Mouse (Mus musculus) erythroblast, embryonic 14.5 days (primary cell): ENCODE data around the gene Gm10134. TPM values are rescaled to one million over a fixed set of nuclear protein-coding genes. Genes with fewer than 3 reads are reported as not detected.
A peak's percentile ranks its signal among the peaks of the same experiment; 100 is the strongest.
"Not testable (repeated sequence)": the region's sequence is repeated elsewhere in the genome, so short reads cannot be mapped to it uniquely, and the experiment has no call there.

Source experiments
- H3K27me3 ChIP-seq: 2 replicates; pipeline ENCODE4 v1.6.1; 2012; ENCODE audit warnings: inconsistent platforms; ENCODE audit not compliant: control insufficient read depth
- H3K36me3 ChIP-seq: 2 replicates; pipeline ENCODE4 v1.6.1; 2012; ENCODE audit warnings: mild to moderate bottlenecking, inconsistent platforms; ENCODE audit not compliant: control insufficient read depth
- H3K4me1 ChIP-seq: 2 replicates; pipeline ENCODE4 v1.6.1; 2012; ENCODE audit warnings: inconsistent platforms; ENCODE audit not compliant: control insufficient read depth
- H3K4me3 ChIP-seq: replicated peaks from 2 replicates; pipeline ENCODE3; 2012; ENCODE audit warnings: moderate library complexity, mild to moderate bottlenecking, inconsistent platforms
- H3K9me3 ChIP-seq: 2 replicates; pipeline ENCODE4 v1.6.1; 2012; ENCODE audit warnings: low read length, inconsistent platforms, mixed read lengths; ENCODE audit not compliant: control insufficient read depth
- GATA1 ChIP-seq: IDR thresholded peaks from 2 replicates; pipeline ENCODE4 v1.6.1; 2012; ENCODE audit warnings: low read length, inconsistent platforms, mixed read lengths
- TAL1 ChIP-seq: IDR thresholded peaks from 3 replicates; pipeline ENCODE4 v1.6.1; 2012; ENCODE audit warnings: low read length, inconsistent platforms, mixed read lengths
- polyA plus RNA-seq: library from polyadenylated mRNA; stranded (reverse); fragments of >175 nt; gene quantifications from 2 replicates; pipeline ENCODE4 v1.2.3, GENCODE M21; 2012

Gene Gm10134
- polyA plus RNA-seq, result not detected in 2 replicates

- H3K4me3 ChIP-seq, result no peak within 1 kb of the TSS
- H3K9me3 ChIP-seq, result no peaks in the 10 kb centered on the region
- H3K4me1 ChIP-seq, result no peaks in the 10 kb centered on the region
- no peaks in the 10 kb centered on the region for H3K36me3 ChIP-seq
- peaks cover 2% of the 10 kb centered on the region for H3K27me3 ChIP-seq
- TF ChIP-seq TAL1 (no peak), GATA1 (no peak)
Observed at GRCm38 (mm10) chr2:28505795-28506194, at the start of gene Gm10134. TSS of gene Gm10134 (plus strand) at chr2:28506095.

DNA sequence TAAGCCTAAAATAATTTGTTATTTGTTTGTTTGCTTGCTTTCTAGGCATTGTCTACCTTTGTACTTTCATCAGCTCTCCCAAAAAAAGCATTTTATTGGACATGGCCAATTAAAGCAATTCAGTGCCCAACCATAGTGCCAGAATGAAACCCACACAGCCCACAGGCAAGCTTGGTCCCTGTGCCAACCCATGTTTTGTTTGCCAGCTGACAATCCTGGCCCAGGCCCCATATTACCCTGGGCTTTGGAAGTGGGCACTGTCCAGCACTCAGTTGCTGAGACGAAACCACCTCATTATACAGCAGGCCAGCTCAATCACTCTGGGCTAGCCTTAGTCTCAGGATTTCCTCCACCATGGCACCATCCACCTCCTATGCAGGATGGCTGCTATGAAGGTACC is 49.3 kb upstream of the Gm10134 start:
- Histone ChIP-seq H3K36me3 (no peaks in the 10 kb centered on the region), H3K4me3 (no peak overlapping the region), H3K4me1 (no peaks in the 10 kb centered on the region), H3K27me3 (peaks cover 2% of the 10 kb centered on the region; the same call in 1 of the 2 replicates), H3K9me3 (no peaks in the 10 kb centered on the region)
- TF ChIP-seq TAL1, result no peak
- TF ChIP-seq GATA1, result no peak

- Histone ChIP-seq H3K27me3 (peaks cover 39% of the 10 kb centered on the region), H3K4me1 (peaks cover 13% of the 10 kb centered on the region), H3K4me3 (no peak overlapping the region), H3K9me3 (no peaks in the 10 kb centered on the region), H3K36me3 (peaks cover 2% of the 10 kb centered on the region)
- no peak for TF ChIP-seq GATA1
- TF ChIP-seq TAL1, result no peak
Observed at GRCm38 (mm10) chr2:28463919-28464318, 42.0 kb upstream of the Gm10134 start.

- H3K36me3 ChIP-seq, result peaks cover 12% of the 10 kb centered on the region
- H3K27me3 ChIP-seq, result peaks cover 39% of the 10 kb centered on the region
- no peak overlapping the region for H3K4me3 ChIP-seq
- H3K9me3 ChIP-seq, result no peaks in the 10 kb centered on the region
- TF ChIP-seq GATA1, result no peak
- no peak for TF ChIP-seq TAL1
- peaks cover 19% of the 10 kb centered on the region for H3K4me1 ChIP-seq
Observed at GRCm38 (mm10) chr2:28464919-28465318, 41.0 kb upstream of the Gm10134 start.

DNA sequence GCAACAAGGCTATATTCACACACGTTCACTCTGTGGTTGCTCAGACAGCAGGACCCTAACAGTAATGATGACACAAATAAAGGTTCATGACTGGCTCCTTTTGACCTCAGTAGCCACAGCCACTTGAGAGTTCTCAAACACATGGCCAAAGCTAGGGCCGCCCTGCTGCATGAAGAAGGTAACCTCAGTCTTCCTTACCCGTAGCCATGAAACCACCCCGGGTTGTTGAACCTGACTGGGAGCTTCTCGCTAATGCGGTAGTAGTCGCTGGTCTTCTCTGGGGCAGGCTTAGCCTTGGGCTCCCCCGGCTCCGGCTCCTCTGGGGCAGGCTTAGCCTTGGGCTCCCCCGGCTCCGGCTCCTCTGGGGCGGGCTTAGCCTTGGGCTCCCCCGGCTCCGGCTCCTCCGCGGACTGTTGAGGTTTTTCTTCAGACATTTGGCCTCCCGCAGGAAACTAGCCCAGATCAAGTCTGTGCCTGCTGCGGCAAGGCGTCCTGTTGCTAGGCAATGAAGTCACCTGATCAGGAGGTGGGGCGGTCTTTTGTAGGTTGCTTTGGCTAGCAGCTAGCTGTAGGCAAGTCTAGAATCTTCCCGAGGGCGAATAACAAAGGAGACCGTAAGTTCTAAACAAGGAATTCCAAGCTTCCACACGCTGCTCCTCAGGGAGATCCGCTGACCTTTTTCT is 39.9 kb upstream of the Gm10134 start, which contains the start of gene 1700007K13Rik:
Gene 1700007K13Rik, minus strand, starts transcription at position 497 of the 683 bp plus-strand sequence.
- TF ChIP-seq GATA1 (no peak), TAL1 (no peak)
- Histone ChIP-seq H3K4me1 (peaks cover 19% of the 10 kb centered on the region), H3K36me3 (peaks cover 22% of the 10 kb centered on the region), H3K4me3 (no peak within 1 kb of the TSS), H3K9me3 (no peaks in the 10 kb centered on the region), H3K27me3 (peaks cover 37% of the 10 kb centered on the region)

GRCm38 (mm10) chr2:28467860-28468485 is 37.9 kb upstream of the Gm10134 start, which contains the start of gene Mrps2:
TSS of gene Mrps2 (plus strand) at chr2:28468066.
- Histone ChIP-seq H3K27me3 (peaks cover 37% of the 10 kb centered on the region), H3K9me3 (0 out of 2 replicates have a peak, but pooled peaks cover 2% of the 10 kb centered on the region), H3K36me3 (peaks cover 33% of the 10 kb centered on the region), H3K4me1 (peaks cover 19% of the 10 kb centered on the region), H3K4me3 (peak within 1 kb of the TSS; percentile 84)
- TF ChIP-seq GATA1 (no peak), TAL1 (no peak)

GRCm38 (mm10) chr2:28468486-28469225 is 37.2 kb upstream of the Gm10134 start:
- TF ChIP-seq GATA1, result no peak
- no peak for TF ChIP-seq TAL1
- peaks cover 19% of the 10 kb centered on the region for H3K4me1 ChIP-seq
- H3K27me3 ChIP-seq, result peaks cover 37% of the 10 kb centered on the region
- H3K4me3 ChIP-seq, result peak overlapping the region; percentile 84
- peaks cover 33% of the 10 kb centered on the region for H3K36me3 ChIP-seq
- 0 out of 2 replicates have a peak, but pooled peaks cover 2% of the 10 kb centered on the region for H3K9me3 ChIP-seq

- H3K36me3 ChIP-seq, result peaks cover 33% of the 10 kb centered on the region
- TF ChIP-seq GATA1 (no peak), TAL1 (no peak)
- peaks cover 19% of the 10 kb centered on the region for H3K4me1 ChIP-seq
- peaks cover 36% of the 10 kb centered on the region for H3K27me3 ChIP-seq
- H3K9me3 ChIP-seq, result 0 out of 2 replicates have a peak, but pooled peaks cover 2% of the 10 kb centered on the region
- H3K4me3 ChIP-seq, result no peak overlapping the region
Observed at GRCm38 (mm10) chr2:28469461-28469860, 36.4 kb upstream of the Gm10134 start.

- H3K36me3 ChIP-seq, result peaks cover 33% of the 10 kb centered on the region
- H3K4me3 ChIP-seq, result no peak overlapping the region
- peaks cover 25% of the 10 kb centered on the region for H3K27me3 ChIP-seq
- H3K4me1 ChIP-seq, result peaks cover 19% of the 10 kb centered on the region
- H3K9me3 ChIP-seq, result 0 out of 2 replicates have a peak, but pooled peaks cover 2% of the 10 kb centered on the region
- TF ChIP-seq GATA1, result no peak
- no peak for TF ChIP-seq TAL1
Observed at GRCm38 (mm10) chr2:28470591-28470990, 35.3 kb upstream of the Gm10134 start.

- Histone ChIP-seq H3K36me3 (peaks cover 33% of the 10 kb centered on the region), H3K4me1 (peaks cover 19% of the 10 kb centered on the region), H3K27me3 (peaks cover 11% of the 10 kb centered on the region)
- H3K4me3 ChIP-seq, H3K9me3 ChIP-seq: not testable (repeated sequence)
Observed at GRCm38 (mm10) chr2:28472011-28472410, 33.9 kb upstream of the Gm10134 start.

DNA sequence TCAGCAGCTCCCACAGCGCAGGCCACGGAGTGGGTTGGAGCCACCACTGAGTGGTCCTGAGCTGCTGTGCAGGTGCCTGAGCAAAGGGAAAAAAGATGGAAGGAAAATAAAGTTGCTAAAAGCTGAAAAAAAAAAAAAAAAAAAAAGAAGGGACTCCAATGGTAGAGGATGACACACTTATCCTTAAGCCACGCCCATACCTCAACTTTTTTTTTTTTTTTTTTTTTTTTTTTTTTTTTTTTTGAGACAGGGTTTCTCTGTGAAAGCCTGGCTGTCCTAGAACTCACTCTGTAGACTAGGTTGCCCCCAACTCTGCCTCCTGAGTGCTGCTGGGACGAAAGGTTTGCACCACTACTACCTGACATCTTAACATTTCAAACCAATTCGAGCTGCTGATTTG is 27.9 kb upstream of the Gm10134 start:
- not testable (repeated sequence) for H3K36me3 ChIP-seq, H3K4me1 ChIP-seq, H3K9me3 ChIP-seq, H3K4me3 ChIP-seq, H3K27me3 ChIP-seq
